Mouse (Mus musculus) kidney, embryonic 15.5 days (tissue): Measurements from ENCODE around the gene Gm42742. TPM values are rescaled to one million over a fixed set of nuclear protein-coding genes. Genes with fewer than 3 reads are reported as not detected.
A peak's percentile ranks its signal among the peaks of the same experiment; 100 is the strongest.

ENCODE experiments used
- ATAC-seq: fragments of 200-750 bp; cut with Nextera tagmentation; replicated peaks from 2 replicates; pipeline ENCODE4 v1.8.0; 2017; ENCODE audit warnings: moderate TSS enrichment; ENCODE audit not compliant: low FRiP score
- H3K27ac ChIP-seq: fragments of 300-500 bp; sonication (generic); 2 replicates; pipeline ENCODE4 v1.5.1; 2015; ENCODE audit warnings: mild to moderate bottlenecking, inconsistent platforms
- H3K27me3 ChIP-seq: fragments of 300-500 bp; sonication (generic); 2 replicates; pipeline ENCODE4 v1.6.1; 2015; ENCODE audit warnings: inconsistent platforms
- H3K36me3 ChIP-seq: fragments of 300-500 bp; sonication (generic); 2 replicates; pipeline ENCODE4 v1.6.1; 2015; ENCODE audit warnings: inconsistent platforms
- H3K4me1 ChIP-seq: fragments of 300-500 bp; sonication (generic); 2 replicates; pipeline ENCODE4 v1.6.1; 2015; ENCODE audit warnings: inconsistent platforms
- H3K4me2 ChIP-seq: fragments of 300-500 bp; sonication (generic); 2 replicates; pipeline ENCODE4 v1.6.1; 2015; ENCODE audit warnings: moderate library complexity, mild to moderate bottlenecking, inconsistent platforms
- H3K4me3 ChIP-seq: fragments of 300-500 bp; sonication (generic); replicated peaks from 2 replicates; pipeline ENCODE4 v1.5.1; 2015; ENCODE audit warnings: mild to moderate bottlenecking, inconsistent platforms
- H3K9ac ChIP-seq: fragments of 300-500 bp; sonication (generic); 2 replicates; pipeline ENCODE4 v1.6.1; 2015; ENCODE audit warnings: mild to moderate bottlenecking, inconsistent platforms
- H3K9me3 ChIP-seq: fragments of 300-500 bp; sonication (generic); replicated peaks from 2 replicates; pipeline ENCODE4 v1.6.1; 2016; ENCODE audit warnings: inconsistent platforms
- WGBS: fragments of 180-500 bp; shearing (Covaris S2); methylation state at CpG from one replicate; pipeline ENCODE4 v1.1.7; 2015; ENCODE audit warnings: mixed read lengths; 5-methylcytosine and 5-hydroxymethylcytosine counted together
- polyA plus RNA-seq: library from polyadenylated mRNA; unstranded; fragments of >200 nt; fragmentation: Nextera tagmentation; extraction: Ambion mirVana; gene quantifications from 2 replicates; pipeline ENCODE4 v1.2.1, GENCODE M21; 2015

The Gm42742 gene
- polyA plus RNA-seq: 52.6 and 61.2 TPM in 2 replicates

DNA sequence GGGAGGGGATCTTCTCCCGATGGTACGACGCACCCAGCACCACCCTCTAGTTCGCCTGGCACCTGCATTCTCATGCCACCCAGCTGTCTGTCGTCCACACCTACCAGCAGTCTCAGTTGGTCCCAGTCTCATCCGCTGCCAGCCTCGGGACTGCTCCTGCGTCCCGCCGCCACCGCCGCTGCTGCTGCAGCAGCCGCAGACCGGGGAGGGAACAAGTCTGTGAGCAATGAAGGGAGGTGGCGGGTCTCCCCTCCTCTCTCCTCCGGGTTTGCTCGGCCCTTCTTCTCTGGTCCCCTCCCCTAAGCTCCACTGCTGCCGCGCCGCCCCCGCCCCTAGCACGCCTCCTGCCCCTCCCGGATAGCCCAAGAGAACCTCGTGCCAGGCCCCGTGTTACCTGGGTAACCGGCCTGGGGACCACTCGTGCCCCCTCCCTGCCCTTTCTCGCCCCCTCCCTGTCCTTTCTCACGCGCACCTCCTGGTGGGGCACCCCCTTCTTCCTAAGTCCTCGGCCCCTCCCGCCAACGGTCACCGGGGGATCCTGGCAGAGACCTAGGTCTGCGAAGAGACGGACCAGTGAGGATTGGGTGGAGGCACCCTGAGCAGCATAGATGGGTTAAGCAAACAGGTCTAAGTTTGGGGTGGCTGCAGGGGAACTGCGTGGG lies at the start of gene Gm42742, which contains the start of gene Prrt2:
TSS of gene Gm42742 (minus strand) at position 197 of the 662 bp plus-strand sequence.
TSS of gene Prrt2 (minus strand) at position 311 of the 662 bp plus-strand sequence.
- Histone ChIP-seq H3K9ac (peak within 1 kb of the TSS; percentile 62), H3K27ac (peak within 1 kb of the TSS; percentile 99), H3K9me3 (no peaks in the 10 kb centered on the region), H3K36me3 (peaks cover 32% of the 10 kb centered on the region), H3K4me3 (peak within 1 kb of the TSS; percentile 54), H3K4me1 (peaks cover 77% of the 10 kb centered on the region), H3K27me3 (no peaks in the 10 kb centered on the region), H3K4me2 (peak within 1 kb of the TSS; percentile 92)
- 1% methylated on average over 37 of the region's 37 CpGs for WGBS
- ATAC-seq: peak; percentile 18; the same call in 1 of the 2 replicates

- H3K4me2 ChIP-seq: no peak overlapping the region
- H3K9ac ChIP-seq: no peak overlapping the region
- H3K27me3 ChIP-seq: no peaks in the 10 kb centered on the region
- no peak overlapping the region for H3K4me3 ChIP-seq
- H3K27ac ChIP-seq: no peak overlapping the region
- no peaks in the 10 kb centered on the region for H3K9me3 ChIP-seq
- WGBS: 75% methylated on average over 4 of the region's 4 CpGs
- peaks cover 5% of the 10 kb centered on the region; the same call in 1 of the 2 replicates for H3K4me1 ChIP-seq
- H3K36me3 ChIP-seq: no peaks in the 10 kb centered on the region
- ATAC-seq: no peak
These were observed 45.4 kb upstream of the Gm42742 start for GRCm38 (mm10) chr7:127066317-127066716.

DNA sequence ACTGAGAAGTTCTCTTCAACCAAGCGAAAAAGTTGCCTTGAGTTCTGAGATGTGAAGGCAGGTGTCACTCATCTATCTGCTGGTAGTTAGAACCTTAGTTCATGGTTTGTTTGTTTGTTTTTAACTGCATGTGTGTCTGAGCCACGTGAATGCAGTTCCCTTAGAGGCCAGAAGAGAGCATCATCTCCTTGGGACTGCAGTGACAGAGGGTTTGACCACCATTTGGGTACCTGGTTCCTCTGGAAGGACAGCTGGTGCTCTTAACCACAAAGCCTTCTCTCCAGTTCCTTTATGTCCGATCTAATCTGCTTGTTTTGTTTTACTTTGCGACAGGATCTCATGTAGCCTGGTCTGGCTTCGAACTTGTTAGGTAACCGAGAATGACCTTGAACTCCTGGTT lies 44.6 kb upstream of the Gm42742 start:
- no peak overlapping the region for H3K27ac ChIP-seq
- H3K27me3 ChIP-seq: no peaks in the 10 kb centered on the region
- ATAC-seq: no peak
- no peak overlapping the region for H3K4me2 ChIP-seq
- H3K4me1 ChIP-seq: peaks cover 5% of the 10 kb centered on the region; the same call in 1 of the 2 replicates
- H3K4me3 ChIP-seq: no peak overlapping the region
- WGBS: 89% methylated on average over 6 of the region's 6 CpGs
- H3K9me3 ChIP-seq: no peaks in the 10 kb centered on the region
- H3K36me3 ChIP-seq: no peaks in the 10 kb centered on the region
- no peak overlapping the region for H3K9ac ChIP-seq

- no peaks in the 10 kb centered on the region for H3K36me3 ChIP-seq
- no peak overlapping the region for H3K9ac ChIP-seq
- no peak overlapping the region for H3K27ac ChIP-seq
- H3K27me3 ChIP-seq: peaks cover 10% of the 10 kb centered on the region; the same call in 1 of the 2 replicates
- no peak overlapping the region for H3K4me3 ChIP-seq
- ATAC-seq: no peak
- H3K4me1 ChIP-seq: no peaks in the 10 kb centered on the region
- no peaks in the 10 kb centered on the region for H3K9me3 ChIP-seq
- 75% methylated on average over 5 of the region's 5 CpGs for WGBS
- H3K4me2 ChIP-seq: no peak overlapping the region
These were observed 34.2 kb upstream of the Gm42742 start for GRCm38 (mm10) chr7:127055026-127055585.

DNA sequence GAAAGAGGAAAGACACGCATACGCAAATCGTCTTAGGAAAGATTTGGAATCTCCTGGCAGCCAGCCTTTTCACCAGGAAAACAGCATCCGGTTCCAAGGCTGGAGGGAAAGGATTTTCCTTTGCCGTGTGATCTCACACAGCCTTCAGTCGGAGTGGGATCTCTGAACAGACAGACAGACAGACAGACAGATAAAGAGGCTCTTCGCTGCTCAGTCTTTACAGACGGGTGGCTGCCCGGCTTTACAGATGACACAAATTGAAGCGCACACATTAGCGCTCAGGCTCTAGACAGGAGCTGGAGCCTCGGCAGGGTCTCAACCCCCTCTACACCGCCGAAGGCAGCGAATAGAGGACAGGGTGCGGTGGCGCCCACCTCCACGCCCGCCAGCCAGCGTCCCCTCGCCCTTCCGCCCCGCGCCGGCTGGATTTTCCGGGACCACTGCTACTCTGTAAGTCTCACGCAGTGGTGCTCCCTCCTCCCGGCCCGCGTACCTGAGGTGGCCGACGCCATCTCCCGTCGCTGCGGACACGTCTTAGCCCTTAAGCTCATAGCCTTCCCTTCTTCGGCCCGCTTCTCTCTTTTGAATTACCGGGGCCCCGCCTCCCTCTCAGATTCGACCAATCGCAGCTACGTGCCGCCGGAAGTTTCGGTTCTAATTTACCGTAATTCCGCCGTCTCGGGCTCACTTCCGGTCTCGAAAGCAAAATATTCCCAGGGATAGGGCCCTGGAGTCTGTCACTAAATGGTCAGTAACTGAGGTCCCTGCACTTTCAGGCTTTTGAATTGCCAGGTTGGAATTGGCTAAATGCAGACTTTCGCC lies 21.2 kb upstream of the Gm42742 start, which contains the start of gene Kif22:
TSS of gene Kif22 (minus strand) at position 621 of the 822 bp plus-strand sequence.
- Histone ChIP-seq H3K4me1 (peaks cover 22% of the 10 kb centered on the region), H3K9me3 (0 out of 2 replicates have a peak, but pooled peaks cover 2% of the 10 kb centered on the region), H3K27me3 (no peaks in the 10 kb centered on the region), H3K4me3 (peak within 1 kb of the TSS; percentile 85), H3K36me3 (peaks cover 21% of the 10 kb centered on the region), H3K4me2 (peak within 1 kb of the TSS; percentile 71), H3K9ac (peak within 1 kb of the TSS; percentile 78), H3K27ac (peak within 1 kb of the TSS; percentile 88)
- peak; percentile 86 for ATAC-seq
- under 1% methylated on average over 52 of the region's 53 CpGs for WGBS

DNA sequence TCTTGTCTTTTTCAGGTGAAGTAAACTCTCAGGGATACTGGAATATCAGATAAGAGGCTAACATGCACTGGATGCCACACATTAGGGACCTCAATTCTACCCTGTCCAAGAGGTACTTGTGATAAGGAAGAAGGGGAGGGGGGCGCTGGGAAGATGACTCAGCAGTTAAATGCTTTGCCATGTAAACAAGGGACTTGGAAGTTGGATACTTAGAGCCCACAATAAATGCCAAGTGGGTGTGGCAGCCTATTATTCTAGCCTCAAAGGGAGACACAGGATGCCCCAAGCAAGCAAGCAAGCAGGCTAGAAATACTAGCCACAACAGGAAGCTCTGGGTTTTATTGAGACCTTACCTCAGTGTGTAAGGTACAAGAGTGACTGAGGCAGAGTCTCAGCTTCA lies 10.3 kb upstream of the Gm42742 start:
- H3K4me3 ChIP-seq: no peak overlapping the region

DNA sequence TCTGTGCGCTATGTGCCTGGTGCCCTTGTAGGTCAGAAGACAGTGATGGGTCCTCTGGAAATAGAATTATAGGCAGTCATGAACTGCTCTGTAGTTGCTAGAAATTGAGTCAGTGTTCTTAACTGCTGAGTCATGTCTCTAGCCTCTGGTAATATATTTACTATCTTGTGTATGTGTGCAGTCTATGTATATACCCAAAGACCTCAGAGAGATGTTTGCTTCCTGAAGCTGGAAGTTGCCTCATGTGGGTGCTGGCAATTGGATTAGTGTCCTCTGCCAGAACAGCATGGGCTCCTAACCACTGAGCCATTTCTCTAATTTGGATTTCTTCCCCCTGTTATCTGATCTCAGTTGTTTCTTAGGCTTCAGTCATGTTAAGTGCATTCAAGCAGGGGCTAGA lies 9.3 kb upstream of the Gm42742 start:
- H3K4me2 ChIP-seq: no peak overlapping the region
- H3K9me3 ChIP-seq: no peaks in the 10 kb centered on the region
- peaks cover 14% of the 10 kb centered on the region for H3K4me1 ChIP-seq
- H3K9ac ChIP-seq: no peak overlapping the region
- 93% methylated on average over 1 of the region's 1 CpGs for WGBS
- no peak overlapping the region for H3K27ac ChIP-seq
- no peaks in the 10 kb centered on the region for H3K27me3 ChIP-seq
- no peak for ATAC-seq
- H3K4me3 ChIP-seq: no peak overlapping the region
- H3K36me3 ChIP-seq: peaks cover 73% of the 10 kb centered on the region

More for the DNA sequence above, 10.3 kb upstream of the Gm42742 start:
- 79% methylated on average over 1 of the region's 1 CpGs for WGBS
- Histone ChIP-seq H3K4me2 (no peak overlapping the region), H3K36me3 (peaks cover 83% of the 10 kb centered on the region), H3K9me3 (no peaks in the 10 kb centered on the region), H3K27ac (no peak overlapping the region), H3K4me1 (peaks cover 14% of the 10 kb centered on the region), H3K27me3 (no peaks in the 10 kb centered on the region), H3K9ac (no peak overlapping the region)
- ATAC-seq: no peak

GRCm38 (mm10) chr7:127027885-127028284 lies 7.0 kb upstream of the Gm42742 start:
- Histone ChIP-seq H3K9ac (peak overlapping the region; percentile 14), H3K4me3 (peak overlapping the region; percentile 77), H3K4me2 (peak overlapping the region; percentile 92), H3K27me3 (no peaks in the 10 kb centered on the region), H3K9me3 (no peaks in the 10 kb centered on the region), H3K27ac (peak overlapping the region; percentile 99), H3K36me3 (peaks cover 68% of the 10 kb centered on the region), H3K4me1 (peaks cover 35% of the 10 kb centered on the region)
- no peak for ATAC-seq
- WGBS: 60% methylated on average over 8 of the region's 8 CpGs

GRCm38 (mm10) chr7:127026984-127027726 lies 6.3 kb upstream of the Gm42742 start, which contains the start of gene Maz:
Gene Maz (minus strand): TSS chr7:127027037.
- Histone ChIP-seq H3K9me3 (no peaks in the 10 kb centered on the region), H3K27me3 (no peaks in the 10 kb centered on the region), H3K4me1 (peaks cover 42% of the 10 kb centered on the region), H3K9ac (peak within 1 kb of the TSS; percentile 97), H3K4me3 (peak within 1 kb of the TSS; percentile 77), H3K4me2 (peak within 1 kb of the TSS; percentile 92), H3K36me3 (peaks cover 68% of the 10 kb centered on the region), H3K27ac (peak within 1 kb of the TSS; percentile 99)
- peak; percentile 92 for ATAC-seq
- WGBS: under 1% methylated on average over 46 of the region's 63 CpGs

- Histone ChIP-seq H3K4me2 (peak overlapping the region; percentile 92), H3K4me3 (peak overlapping the region; percentile 77), H3K36me3 (peaks cover 67% of the 10 kb centered on the region), H3K27me3 (no peaks in the 10 kb centered on the region), H3K9ac (peak overlapping the region; percentile 97), H3K9me3 (no peaks in the 10 kb centered on the region), H3K27ac (peak overlapping the region; percentile 99), H3K4me1 (peaks cover 47% of the 10 kb centered on the region)
- ATAC-seq: no peak
- WGBS: no CpG with 5 or more reads among the region's 48 CpGs
These were observed 5.7 kb upstream of the Gm42742 start for GRCm38 (mm10) chr7:127026616-127026983.

GRCm38 (mm10) chr7:127026161-127026600 lies 5.3 kb upstream of the Gm42742 start:
- Histone ChIP-seq H3K27ac (peak overlapping the region; percentile 99), H3K36me3 (peaks cover 65% of the 10 kb centered on the region), H3K9ac (peak overlapping the region; percentile 97), H3K4me3 (peak overlapping the region; percentile 77), H3K27me3 (no peaks in the 10 kb centered on the region), H3K4me1 (peaks cover 52% of the 10 kb centered on the region), H3K4me2 (peak overlapping the region; percentile 92), H3K9me3 (no peaks in the 10 kb centered on the region)
- ATAC-seq: peak; percentile 44
- WGBS: 1% methylated on average over 14 of the region's 48 CpGs
